ENCODE assay signal across 27 mouse cellular contexts in the genomic region with DNA sequence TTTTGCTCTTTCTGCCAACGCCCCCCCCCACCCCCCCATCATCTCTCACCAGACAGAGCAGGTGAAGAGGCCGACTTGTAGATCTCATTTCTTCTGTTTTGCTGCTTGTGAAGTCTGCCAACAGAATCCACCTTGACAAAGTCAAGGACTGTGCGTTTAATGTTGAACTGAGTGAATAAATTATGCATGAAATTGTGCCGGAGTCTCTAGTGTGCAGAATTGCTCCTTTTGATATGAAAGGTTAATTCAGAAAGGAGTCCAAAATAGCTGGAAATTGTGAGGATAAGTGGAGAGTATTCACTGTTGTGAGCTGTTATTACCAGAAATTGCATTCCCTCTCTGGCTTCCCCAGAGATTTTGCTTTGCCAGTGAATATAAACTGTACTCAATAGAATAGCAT.
DNase-seq lines count a peak whose midpoint lies in the region; ATAC-seq and TF ChIP-seq lines count a peak whose summit lies in the region.
"Had no signal": no experiment of that assay in that cellular context is flagged by ENCODE, and none has a peak within 500 bp of the region (broad histone marks: within the 10 kb centered on the region; RNA-seq: fewer than 3 reads in every experiment).

No protein-coding gene starts in this region.

- intact Hi-C loops in heart, postnatal 14 days (cut with DNase I), result no loop called here

- H3K4me3 ChIP-seq in forebrain, embryonic 13.5 days, result no peak overlapping the region
- no peak overlapping the region for H3K4me3 ChIP-seq in forebrain, embryonic 10.5 days
- H3K4me3 ChIP-seq in hindbrain, postnatal 0 days (ENCODE audit: low read length), result no peak overlapping the region
- H3K4me3 ChIP-seq in hindbrain, embryonic 12.5 days, result no peak overlapping the region
- no peak overlapping the region for H3K4me3 ChIP-seq in midbrain, postnatal 0 days (ENCODE audit: low read depth, low read length)
- H3K4me3 ChIP-seq: embryonic facial prominence, embryonic 13.5 days; erythroblast, embryonic 14.5 days; heart, embryonic 10.5 days; heart, embryonic 15.5 days; liver, embryonic 15.5 days; stomach, embryonic 15.5 days had no signal

- no peak for DNase-seq in forebrain, embryonic 10.5 days (ENCODE audit: extremely low spot score, low spot score)
- peak; percentile 31 for DNase-seq in hindbrain, postnatal 0 days (ENCODE audit: low spot score)
- peak; percentile 78 for DNase-seq in brain, embryonic 14.5 days (ENCODE audit: low read depth)
- peak; percentile 18 for DNase-seq in midbrain, postnatal 0 days (ENCODE audit: low spot score)
- no peak for DNase-seq in heart, postnatal 14 days
- DNase-seq: adrenal gland, adult 8-10 months; cerebellum, adult 11 months; cerebellum, adult 9-11 months; embryo, embryonic 11 days; gastrocnemius, postnatal 14 days; heart, postnatal 36 days; kidney, adult 8-10 months; layer of hippocampus, postnatal 36 days; lung, embryonic 14.5 days; lung, postnatal 14 days; right cerebral cortex, postnatal 25 days had no signal

- no peak for TF ChIP-seq CTCF in hindbrain, postnatal 0 days (IDR thresholded peaks at IDR 0.05; ENCODE audit: low read depth)
- TF ChIP-seq CTCF in brain, embryonic 14.5 days (IDR thresholded peaks at IDR 0.05; ENCODE audit: borderline replicate concordance, extremely low read depth, insufficient read depth, insufficient read length), result no peak
- no peak for TF ChIP-seq CTCF in midbrain, postnatal 0 days (IDR thresholded peaks at IDR 0.05)

- peak; percentile 61 for ATAC-seq in forebrain, embryonic 13.5 days
- ATAC-seq in hindbrain, postnatal 0 days, result no peak
- no peak for ATAC-seq in hindbrain, embryonic 12.5 days (ENCODE audit: low FRiP score)
- ATAC-seq in midbrain, postnatal 0 days (ENCODE audit: low FRiP score), result no peak
- ATAC-seq: intestine, embryonic 16.5 days had no signal

- H3K36me3 ChIP-seq in forebrain, embryonic 13.5 days (ENCODE audit: poor library complexity, severe bottlenecking), result no peaks in the 10 kb centered on the region
- no peaks in the 10 kb centered on the region for H3K36me3 ChIP-seq in forebrain, embryonic 10.5 days (replicated peaks)
- H3K36me3 ChIP-seq in hindbrain, postnatal 0 days (ENCODE audit: insufficient read depth, low read length), result no peaks in the 10 kb centered on the region
- no peaks in the 10 kb centered on the region for H3K36me3 ChIP-seq in hindbrain, embryonic 12.5 days
- H3K36me3 ChIP-seq in midbrain, postnatal 0 days (ENCODE audit: insufficient read depth, low read length), result no peaks in the 10 kb centered on the region
- H3K36me3 ChIP-seq: embryonic facial prominence, embryonic 13.5 days; G1E; heart, embryonic 10.5 days; heart, embryonic 15.5 days; liver, embryonic 15.5 days; stomach, embryonic 15.5 days had no signal

- TF ChIP-seq POLR2A in brain, embryonic 14.5 days (IDR thresholded peaks at IDR 0.05; ENCODE audit: borderline replicate concordance, extremely low read depth, insufficient read depth, insufficient read length, poor library complexity, severe bottlenecking), result no peak

- no peak overlapping the region for H3K27ac ChIP-seq in forebrain, embryonic 13.5 days
- H3K27ac ChIP-seq in forebrain, embryonic 10.5 days, result no peak overlapping the region
- no peak overlapping the region for H3K27ac ChIP-seq in hindbrain, postnatal 0 days
- H3K27ac ChIP-seq in hindbrain, embryonic 12.5 days, result no peak overlapping the region
- no peak overlapping the region for H3K27ac ChIP-seq in midbrain, postnatal 0 days (ENCODE audit: low read depth, low read length)
- H3K27ac ChIP-seq: embryonic facial prominence, embryonic 13.5 days; heart, embryonic 10.5 days; heart, embryonic 15.5 days; kidney, postnatal 0 days; liver, embryonic 15.5 days; stomach, embryonic 15.5 days had no signal

- H3K4me2 ChIP-seq in forebrain, embryonic 13.5 days, result no peak overlapping the region
- no peak overlapping the region for H3K4me2 ChIP-seq in hindbrain, postnatal 0 days (ENCODE audit: low read depth, low read length)
- no peak overlapping the region for H3K4me2 ChIP-seq in hindbrain, embryonic 12.5 days (replicated peaks)
- H3K4me2 ChIP-seq in midbrain, postnatal 0 days (ENCODE audit: low read depth, low read length, poor library complexity, severe bottlenecking), result no peak overlapping the region
- H3K4me2 ChIP-seq: embryonic facial prominence, embryonic 13.5 days; heart, embryonic 15.5 days; liver, embryonic 15.5 days; lung, embryonic 14.5 days; stomach, embryonic 15.5 days had no signal

- no peaks in the 10 kb centered on the region for H3K9me3 ChIP-seq in forebrain, embryonic 13.5 days (replicated peaks)
- no peaks in the 10 kb centered on the region for H3K9me3 ChIP-seq in forebrain, embryonic 10.5 days
- no peaks in the 10 kb centered on the region for H3K9me3 ChIP-seq in hindbrain, postnatal 0 days (ENCODE audit: low read length)
- no peaks in the 10 kb centered on the region for H3K9me3 ChIP-seq in hindbrain, embryonic 12.5 days (replicated peaks)
- H3K9me3 ChIP-seq in midbrain, postnatal 0 days (ENCODE audit: low read length), result no peaks in the 10 kb centered on the region
- H3K9me3 ChIP-seq: embryonic facial prominence, embryonic 13.5 days; heart, embryonic 10.5 days; heart, embryonic 15.5 days; liver, embryonic 15.5 days; stomach, embryonic 15.5 days had no signal

- 0 out of 2 replicates have a peak, but pooled peaks cover 4% of the 10 kb centered on the region for H3K4me1 ChIP-seq in forebrain, embryonic 13.5 days
- H3K4me1 ChIP-seq in forebrain, embryonic 10.5 days, result no peaks in the 10 kb centered on the region
- H3K4me1 ChIP-seq in hindbrain, postnatal 0 days (ENCODE audit: insufficient read depth, low read length), result no peaks in the 10 kb centered on the region
- no peaks in the 10 kb centered on the region for H3K4me1 ChIP-seq in hindbrain, embryonic 12.5 days
- no peaks in the 10 kb centered on the region for H3K4me1 ChIP-seq in midbrain, postnatal 0 days (ENCODE audit: insufficient read depth, low read length)
- H3K4me1 ChIP-seq: embryonic facial prominence, embryonic 13.5 days; heart, embryonic 10.5 days; heart, embryonic 15.5 days; liver, embryonic 15.5 days; stomach, embryonic 15.5 days had no signal

- 55% methylated on average over 4 of the region's 4 CpGs for WGBS in forebrain, embryonic 13.5 days
- WGBS in forebrain, embryonic 10.5 days, result 87% methylated on average over 4 of the region's 4 CpGs
- WGBS in hindbrain, postnatal 0 days, result 38% methylated on average over 4 of the region's 4 CpGs
- WGBS in hindbrain, embryonic 12.5 days, result 48% methylated on average over 4 of the region's 4 CpGs
- WGBS in midbrain, postnatal 0 days, result 24% methylated on average over 4 of the region's 4 CpGs

- H3K27me3 ChIP-seq in forebrain, embryonic 13.5 days, result no peaks in the 10 kb centered on the region
- no peaks in the 10 kb centered on the region for H3K27me3 ChIP-seq in forebrain, embryonic 10.5 days (ENCODE audit: poor library complexity, severe bottlenecking)
- no peaks in the 10 kb centered on the region for H3K27me3 ChIP-seq in hindbrain, postnatal 0 days (ENCODE audit: insufficient read depth, low read length)
- no peaks in the 10 kb centered on the region for H3K27me3 ChIP-seq in hindbrain, embryonic 12.5 days
- no peaks in the 10 kb centered on the region for H3K27me3 ChIP-seq in midbrain, postnatal 0 days (ENCODE audit: insufficient read depth, low read length)
- H3K27me3 ChIP-seq: embryonic facial prominence, embryonic 13.5 days; heart, embryonic 15.5 days; liver, embryonic 15.5 days; stomach, embryonic 15.5 days had no signal

- no peak overlapping the region for H3K9ac ChIP-seq in forebrain, embryonic 13.5 days
- H3K9ac ChIP-seq in hindbrain, postnatal 0 days (replicated peaks; ENCODE audit: low read length), result no peak overlapping the region
- no peak overlapping the region for H3K9ac ChIP-seq in hindbrain, embryonic 12.5 days
- H3K9ac ChIP-seq in midbrain, postnatal 0 days (replicated peaks; ENCODE audit: low read length, poor library complexity, severe bottlenecking), result no peak overlapping the region
- H3K9ac ChIP-seq: embryonic facial prominence, embryonic 13.5 days; heart, embryonic 15.5 days; liver, embryonic 15.5 days; lung, embryonic 14.5 days; stomach, embryonic 15.5 days had no signal

Comparison
In these comparisons a context has a peak if more than half of its experiments do, and no peak if none do; other contexts are left out.
1. DNase-seq: peak in hindbrain, postnatal 0 days (single experiment), brain, embryonic 14.5 days (single experiment) and midbrain, postnatal 0 days (single experiment); none in forebrain, embryonic 10.5 days (single experiment) and heart, postnatal 14 days (0 of 2).